Mouse (Mus musculus) MEL (cell line): ENCODE data around the gene Ablim1. TPM values are rescaled to one million over a fixed set of nuclear protein-coding genes. Genes with fewer than 3 reads are reported as not detected.
A peak's percentile ranks its signal among the peaks of the same experiment; 100 is the strongest.

Experiments used
- DNase-seq: peaks from one replicate; pipeline ENCODE4 v3.0.0; 2011; ENCODE audit warnings: low read depth, low spot score
- H3K27ac ChIP-seq: 2 replicates; pipeline ENCODE4 v1.5.1; 2012; ENCODE audit warnings: low read depth, mild to moderate bottlenecking, control low read depth, low read length, moderate library complexity; ENCODE audit not compliant: control insufficient read depth
- H3K27me3 ChIP-seq, 2 experiments: fragments of 150-350 bp in 1 of 2; sonication (generic) in 1 of 2; 2 replicates each; pipeline ENCODE4 v1.6.1; 2012; ENCODE audit warnings: low read length in 2 of 2, mild to moderate bottlenecking in 2 of 2, improper control_type of control experiment in 1 of 2, moderate library complexity in 1 of 2; ENCODE audit not compliant: insufficient read depth in 2 of 2, control insufficient read depth in 1 of 2
- H3K36me3 ChIP-seq, 2 experiments: 2 replicates each; pipeline ENCODE4 v1.6.1; 2012 to 2014; ENCODE audit warnings: low read length in 2 of 2, improper control_type of control experiment in 1 of 2, inconsistent platforms in 1 of 2, mild to moderate bottlenecking in 1 of 2; ENCODE audit not compliant: insufficient read depth in 2 of 2, control insufficient read depth in 1 of 2
- H3K4me1 ChIP-seq, 2 experiments: fragments of 150-350 bp in 1 of 2; sonication (generic) in 1 of 2; 2 replicates each; pipeline ENCODE4 v1.6.1; 2012; ENCODE audit warnings: low read length in 2 of 2, improper control_type of control experiment in 1 of 2, mild to moderate bottlenecking in 1 of 2; ENCODE audit not compliant: insufficient read depth in 2 of 2, control insufficient read depth in 1 of 2
- H3K4me3 ChIP-seq, 2 experiments: fragments of 150-350 bp in 1 of 2; sonication (generic) in 1 of 2; 2 replicates each; pipeline ENCODE4 v1.5.1; 2012; ENCODE audit warnings: low read depth in 2 of 2, low read length in 2 of 2, mild to moderate bottlenecking in 2 of 2, moderate library complexity in 2 of 2, control low read depth in 1 of 2, improper control_type of control experiment in 1 of 2; ENCODE audit not compliant: control insufficient read depth in 1 of 2, insufficient read depth in 1 of 2
- H3K79me2 ChIP-seq: 2 replicates; pipeline ENCODE4 v1.6.1; 2012; ENCODE audit warnings: mild to moderate bottlenecking, low read length, moderate library complexity; ENCODE audit not compliant: control insufficient read depth, poor library complexity, insufficient read depth
- H3K9ac ChIP-seq: 2 replicates; pipeline ENCODE4 v1.6.1; 2012; ENCODE audit warnings: low read depth, mild to moderate bottlenecking, control low read depth, low read length, moderate library complexity; ENCODE audit not compliant: control insufficient read depth, poor library complexity, severe bottlenecking
- H3K9me3 ChIP-seq: fragments of 150-350 bp; sonication (generic); replicated peaks from 2 replicates; pipeline ENCODE4 v1.6.1; 2012; ENCODE audit warnings: mild to moderate bottlenecking, low read length, improper control_type of control experiment, moderate library complexity; ENCODE audit not compliant: insufficient read depth
- CHD1 ChIP-seq: IDR thresholded peaks from 2 replicates; pipeline ENCODE4 v1.6.1; 2012; ENCODE audit warnings: low read depth, mild to moderate bottlenecking, inconsistent platforms, low read length, improper control_type of control experiment
- ELF1 ChIP-seq: IDR thresholded peaks from 2 replicates; pipeline ENCODE4 v1.6.1; 2014; ENCODE audit warnings: low read depth, mild to moderate bottlenecking, inconsistent platforms, low read length, improper control_type of control experiment, moderate library complexity
- ETS1 ChIP-seq: IDR thresholded peaks from 2 replicates; pipeline ENCODE4 v1.6.1; 2012; ENCODE audit warnings: low read depth, mild to moderate bottlenecking, inconsistent platforms, low read length, improper control_type of control experiment, moderate library complexity
- GABPA ChIP-seq: IDR thresholded peaks from 2 replicates; pipeline ENCODE4 v1.6.1; 2012; ENCODE audit warnings: low read depth, mild to moderate bottlenecking, inconsistent platforms, low read length, improper control_type of control experiment, moderate library complexity
- KAT2A ChIP-seq: conservative IDR thresholded peaks from 2 replicates; pipeline ENCODE4 v1.6.1; 2012; ENCODE audit warnings: low read depth, low read length, improper control_type of control experiment, inconsistent platforms
- MAFK ChIP-seq: IDR thresholded peaks from 2 replicates; pipeline ENCODE4 v1.6.1; 2011; ENCODE audit warnings: low read depth, mild to moderate bottlenecking, low read length, improper control_type of control experiment, borderline replicate concordance
- MAX ChIP-seq: IDR thresholded peaks from 2 replicates; pipeline ENCODE4 v1.6.1; 2011; ENCODE audit warnings: low read length, improper control_type of control experiment
- MXI1 ChIP-seq: IDR thresholded peaks from 2 replicates; pipeline ENCODE4 v1.6.1; 2011; ENCODE audit warnings: mild to moderate bottlenecking, low read depth, low read length, improper control_type of control experiment
- MYB ChIP-seq: IDR thresholded peaks from 2 replicates; pipeline ENCODE4 v1.6.1; 2011; ENCODE audit warnings: mild to moderate bottlenecking, low read depth, low read length, improper control_type of control experiment
- MYC ChIP-seq: IDR thresholded peaks from 2 replicates; pipeline ENCODE4 v1.6.1; 2011; ENCODE audit warnings: low read depth, mild to moderate bottlenecking, low read length, improper control_type of control experiment, moderate library complexity
- NELFE ChIP-seq: IDR thresholded peaks from 2 replicates; pipeline ENCODE4 v1.6.1; 2011; ENCODE audit warnings: low read depth, low read length, improper control_type of control experiment
- POLR2A ChIP-seq, 2 experiments: IDR thresholded peaks; 2 replicates each; pipeline ENCODE4 v1.6.1; 2011 to 2012; ENCODE audit warnings: low read length in 2 of 2, mild to moderate bottlenecking in 2 of 2, control low read depth in 1 of 2, improper control_type of control experiment in 1 of 2, low read depth in 1 of 2, moderate library complexity in 1 of 2; ENCODE audit not compliant: control insufficient read depth in 1 of 2, insufficient read depth in 1 of 2, poor library complexity in 1 of 2
- POLR2AphosphoS2 ChIP-seq: IDR thresholded peaks from 2 replicates; pipeline ENCODE4 v1.6.1; 2011; ENCODE audit warnings: low read length, improper control_type of control experiment
- POLR2AphosphoS5 ChIP-seq: IDR thresholded peaks from 2 replicates; pipeline ENCODE4 v1.6.1; 2012; ENCODE audit warnings: low read depth, borderline replicate concordance, mild to moderate bottlenecking, inconsistent platforms, low read length, moderate library complexity, mixed read lengths
- SIN3A ChIP-seq: IDR thresholded peaks from 2 replicates; pipeline ENCODE4 v1.6.1; 2012; ENCODE audit warnings: low read length, improper control_type of control experiment, inconsistent platforms
- SMC3 ChIP-seq: IDR thresholded peaks from 2 replicates; pipeline ENCODE4 v1.6.1; 2011; ENCODE audit warnings: low read depth, low read length, improper control_type of control experiment
- TAL1 ChIP-seq: IDR thresholded peaks from 2 replicates; pipeline ENCODE4 v1.6.1; 2012; ENCODE audit warnings: mild to moderate bottlenecking, inconsistent platforms, low read length, moderate library complexity, mixed read lengths
- TBP ChIP-seq: IDR thresholded peaks from 2 replicates; pipeline ENCODE4 v1.8.0; 2011; ENCODE audit warnings: low read depth, low read length, improper control_type of control experiment
- TCF12 ChIP-seq: IDR thresholded peaks from 2 replicates; pipeline ENCODE4 v1.6.1; 2014; ENCODE audit warnings: low read depth, mild to moderate bottlenecking, inconsistent platforms, low read length, improper control_type of control experiment, moderate library complexity
- USF1 ChIP-seq: IDR thresholded peaks from 2 replicates; pipeline ENCODE4 v1.6.1; 2014; ENCODE audit warnings: low read depth, mild to moderate bottlenecking, inconsistent platforms, low read length, improper control_type of control experiment, moderate library complexity
- USF2 ChIP-seq, 2 experiments: IDR thresholded peaks; 2 replicates each; pipeline ENCODE4 v1.6.1; 2011 to 2012; ENCODE audit warnings: improper control_type of control experiment in 2 of 2, low read length in 2 of 2, borderline replicate concordance in 1 of 2, inconsistent platforms in 1 of 2, low read depth in 1 of 2, mild to moderate bottlenecking in 1 of 2; ENCODE audit not compliant: insufficient read depth in 1 of 2
- ZC3H11A ChIP-seq: IDR thresholded peaks from 2 replicates; pipeline ENCODE4 v1.6.1; 2012; ENCODE audit warnings: low read depth, mild to moderate bottlenecking, inconsistent platforms, low read length, improper control_type of control experiment
- ZMIZ1 ChIP-seq: IDR thresholded peaks from 2 replicates; pipeline ENCODE4 v1.6.1; 2012; ENCODE audit warnings: low read depth, mild to moderate bottlenecking, inconsistent platforms, low read length, improper control_type of control experiment, moderate library complexity
- polyA plus RNA-seq, 2 experiments: library from polyadenylated mRNA; stranded (reverse) in 1 of 2; unstranded in 1 of 2; fragments of >175 nt in 1 of 2; fragments of >200 nt in 1 of 2; gene quantifications; 2 replicates each; pipeline versions ENCODE4 v1.2.1 to v1.2.4; 2012; ENCODE audit warnings: low replicate concordance in 2 of 2, low read depth in 1 of 2; ENCODE audit not compliant: insufficient read length in 2 of 2, insufficient read depth in 1 of 2, missing spikeins in 1 of 2
- total RNA-seq: library from RNA; depleted of rRNA; stranded (reverse); fragments of 300-350 nt; gene quantifications from 2 replicates; pipeline ENCODE4 v1.2.3, GENCODE M21; 2012

Ablim1 gene
- total and polyA plus RNA-seq, 3 experiments = not detected

- Histone ChIP-seq H3K4me1 (no peaks in the 10 kb centered on the region), H3K9ac (no peak overlapping the region), H3K9me3 (no peaks in the 10 kb centered on the region), H3K27me3 (peaks cover 0 to 5% of the 10 kb centered on the region in 2 experiments; a peak in 1 of 4 replicates), H3K79me2 (no peaks in the 10 kb centered on the region), H3K36me3 (no peaks in the 10 kb centered on the region), H3K4me3 (no peak overlapping the region), H3K27ac (no peak overlapping the region)
- 0 out of 4 replicates have a peak, but pooled peaks of 1 of the 2 experiments have one; percentile 18 for TF ChIP-seq USF2 (IDR thresholded peaks at IDR 0.05; ENCODE audit: borderline replicate concordance in 1 of 2, insufficient read depth in 1 of 2, low read depth in 1 of 2, low read length in 2 of 2)
- no peak for TF ChIP-seq TCF12
- TF ChIP-seq NELFE = no peak
- TF ChIP-seq MYB = no peak
- TF ChIP-seq MXI1 = no peak
- no peak for TF ChIP-seq MAFK
- peak; percentile 70 for TF ChIP-seq USF1
- no peak for TF ChIP-seq GABPA
- TF ChIP-seq CHD1 = no peak
- TF ChIP-seq KAT2A = no peak
- TF ChIP-seq TAL1 = no peak
- no peak for TF ChIP-seq ZC3H11A
- no peak for TF ChIP-seq ETS1
- no peak for TF ChIP-seq ZMIZ1
- TF ChIP-seq SIN3A = no peak
- DNase-seq = no peak
Measured at GRCm38 (mm10) chr19:57243191-57243590, 71.5 kb downstream of the Ablim1 start.

GRCm38 (mm10) chr19:57241363-57242192 lies 73.1 kb downstream of the Ablim1 start:
- Histone ChIP-seq H3K4me1 (no peaks in the 10 kb centered on the region), H3K9ac (no peak overlapping the region), H3K36me3 (no peaks in the 10 kb centered on the region), H3K9me3 (no peaks in the 10 kb centered on the region), H3K27ac (no peak overlapping the region), H3K27me3 (peaks cover 5 to 7% of the 10 kb centered on the region in 2 experiments; a peak in 2 of 4 replicates), H3K4me3 (no peak overlapping the region), H3K79me2 (no peaks in the 10 kb centered on the region)
- DNase-seq = no peak
- TF ChIP-seq POLR2AphosphoS2 (no peak), MAX (no peak), TAL1 (no peak), POLR2AphosphoS5 (no peak), ELF1 (no peak), POLR2A (IDR thresholded peaks at IDR 0.05; ENCODE audit: control insufficient read depth in 1 of 2, insufficient read depth in 1 of 2, low read depth in 1 of 2, low read length in 2 of 2, poor library complexity in 1 of 2) (no peak), MYC (no peak), SMC3 (no peak), TBP (no peak)
